Mouse (Mus musculus): Measurements from ENCODE around the gene Cald1. TPM values are rescaled to one million over a fixed set of nuclear protein-coding genes. Genes with fewer than 3 reads are reported as not detected.

The Cald1 gene
- polyA plus RNA-seq, 1 experiment from 2014 or later: 65.4 TPM

DNA sequence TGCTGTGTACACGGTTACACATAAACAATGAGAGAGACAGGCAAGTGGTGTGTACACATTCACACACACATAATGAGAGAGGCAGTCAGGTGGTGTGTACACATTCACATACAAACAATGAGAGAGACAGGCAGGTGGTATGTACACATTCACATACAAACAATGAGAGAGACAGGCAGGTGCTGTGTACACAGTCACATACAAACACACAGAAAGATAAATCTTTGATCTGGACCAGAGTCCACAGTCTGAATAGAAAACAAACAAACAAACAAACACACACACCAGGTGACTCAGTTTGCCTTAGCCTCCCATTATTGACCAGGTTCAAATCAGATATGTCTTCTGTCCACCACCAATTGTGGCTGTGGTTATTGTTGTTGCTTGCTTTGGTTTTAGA is 127.8 kb downstream of the Cald1 start:
- H3K27me3 ChIP-seq: no peaks in the 10 kb centered on the region
- WGBS: 57% methylated on average over 1 of the region's 1 CpGs
- no peak overlapping the region for H3K27ac ChIP-seq (replicated peaks)
- H3K4me2 ChIP-seq: no peak overlapping the region
- peaks cover 4% of the 10 kb centered on the region for H3K4me1 ChIP-seq (replicated peaks)
- no peak overlapping the region for H3K9ac ChIP-seq
- no peak for ATAC-seq (ENCODE audit: low FRiP score, low read depth)
- no peak overlapping the region for H3K4me3 ChIP-seq
- H3K36me3 ChIP-seq: no peaks in the 10 kb centered on the region
- no peaks in the 10 kb centered on the region for H3K9me3 ChIP-seq

DNA sequence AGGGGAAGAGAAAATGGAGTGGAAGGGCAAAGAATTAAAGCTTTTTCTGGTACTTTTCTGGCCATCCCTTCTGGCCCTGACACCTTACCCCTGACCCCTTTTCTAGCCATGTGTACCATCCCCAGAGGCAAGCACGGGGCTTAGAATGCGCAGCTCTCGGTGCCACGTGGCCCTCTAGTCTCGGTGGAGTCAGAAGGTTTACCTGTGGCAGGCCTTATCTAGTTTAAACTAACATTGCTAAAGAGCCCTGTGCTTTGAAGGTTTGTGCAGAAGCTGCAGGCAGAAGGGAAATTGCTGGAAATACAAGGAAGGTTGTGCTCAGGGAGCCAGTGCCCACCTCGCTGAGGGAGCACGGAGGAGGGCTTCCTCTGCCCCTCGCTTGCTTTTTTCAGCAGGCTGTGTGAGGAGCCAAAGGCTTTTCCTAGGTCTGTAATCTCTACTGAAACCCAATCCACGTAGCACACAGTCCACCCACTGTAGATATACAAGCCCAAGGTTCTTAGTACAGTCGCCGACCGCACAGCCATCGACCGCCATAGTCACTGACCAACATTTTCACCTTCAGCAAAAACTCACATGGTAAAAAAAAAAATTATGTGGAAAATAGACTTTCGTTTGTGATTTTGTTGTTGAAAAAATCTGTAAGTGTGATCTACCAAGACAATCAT is 129.2 kb downstream of the Cald1 start:
- no peaks in the 10 kb centered on the region for H3K9me3 ChIP-seq
- whole genome bisulfite sequencing: 90% methylated on average over 15 of the region's 15 CpGs

GRCm38 (mm10) chr6:34729449-34730151 is 131.3 kb downstream of the Cald1 start:
- Histone ChIP-seq H3K4me3 (no peak overlapping the region), H3K4me2 (no peak overlapping the region), H3K27me3 (no peaks in the 10 kb centered on the region), H3K36me3 (no peaks in the 10 kb centered on the region), H3K4me1 (replicated peaks) (peaks cover 8% of the 10 kb centered on the region), H3K9me3 (no peaks in the 10 kb centered on the region), H3K9ac (no peak overlapping the region), H3K27ac (replicated peaks) (no peak overlapping the region)
- 90% methylated on average over 8 of the region's 8 CpGs for WGBS
- ATAC-seq (ENCODE audit: low FRiP score, low read depth): no peak

More for the DNA sequence above, 129.2 kb downstream of the Cald1 start:
- H3K4me1 ChIP-seq (replicated peaks): peaks cover 8% of the 10 kb centered on the region
- H3K36me3 ChIP-seq: no peaks in the 10 kb centered on the region
- H3K4me2 ChIP-seq: no peak overlapping the region
- H3K9ac ChIP-seq: no peak overlapping the region
- no peak overlapping the region for H3K4me3 ChIP-seq
- H3K27ac ChIP-seq (replicated peaks): no peak overlapping the region
- no peaks in the 10 kb centered on the region for H3K27me3 ChIP-seq
- ATAC-seq (ENCODE audit: low FRiP score, low read depth): no peak

DNA sequence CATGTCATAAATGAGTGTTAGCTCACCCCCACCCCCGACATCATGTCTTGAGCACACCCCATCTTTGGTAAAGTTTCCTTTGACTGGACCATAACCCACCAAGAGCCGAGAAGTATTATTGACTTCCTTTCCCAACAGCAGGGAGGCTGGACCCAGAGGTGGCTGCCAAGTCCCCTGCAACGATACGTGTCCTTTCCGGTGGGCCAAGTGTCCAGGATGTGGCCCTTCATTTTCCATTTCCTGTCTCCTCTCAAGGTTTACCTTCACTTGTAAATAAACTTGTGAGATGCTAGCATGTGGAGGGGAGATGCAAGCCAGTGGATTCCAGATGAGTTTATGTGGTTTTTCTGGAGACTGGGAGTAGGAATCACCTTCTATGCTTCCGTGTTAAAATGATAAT is 132.7 kb downstream of the Cald1 start:
- Histone ChIP-seq H3K9ac (no peak overlapping the region), H3K27ac (replicated peaks) (no peak overlapping the region), H3K9me3 (no peaks in the 10 kb centered on the region), H3K36me3 (no peaks in the 10 kb centered on the region), H3K4me2 (no peak overlapping the region), H3K4me1 (replicated peaks) (peaks cover 8% of the 10 kb centered on the region), H3K4me3 (no peak overlapping the region), H3K27me3 (no peaks in the 10 kb centered on the region)
- 77% methylated on average over 6 of the region's 6 CpGs for WGBS
- no peak for ATAC-seq (ENCODE audit: low FRiP score, low read depth)

- peak overlapping the region; percentile 10; the same call in 1 of the 2 replicates for H3K4me2 ChIP-seq
- H3K27ac ChIP-seq (replicated peaks): 0 out of 2 replicates have a peak overlapping the region, but pooled peaks have one; percentile 38
- H3K27me3 ChIP-seq: no peaks in the 10 kb centered on the region
- 58% methylated on average over 9 of the region's 9 CpGs for WGBS
- H3K9ac ChIP-seq: no peak overlapping the region
- H3K9me3 ChIP-seq: no peaks in the 10 kb centered on the region
- no peak for ATAC-seq (ENCODE audit: low FRiP score, low read depth)
- H3K4me3 ChIP-seq: no peak overlapping the region
- H3K36me3 ChIP-seq: no peaks in the 10 kb centered on the region
- H3K4me1 ChIP-seq (replicated peaks): peaks cover 8% of the 10 kb centered on the region
Observed at GRCm38 (mm10) chr6:34731529-34731928, 133.2 kb downstream of the Cald1 start.

GRCm38 (mm10) chr6:34734940-34735695 is 136.8 kb downstream of the Cald1 start:
- H3K9me3 ChIP-seq: no peaks in the 10 kb centered on the region
- H3K4me3 ChIP-seq: no peak overlapping the region
- H3K36me3 ChIP-seq: no peaks in the 10 kb centered on the region
- H3K9ac ChIP-seq: no peak overlapping the region
- H3K4me1 ChIP-seq (replicated peaks): peaks cover 5% of the 10 kb centered on the region; the same call in 1 of the 2 replicates
- no peak overlapping the region for H3K27ac ChIP-seq (replicated peaks)
- WGBS: 87% methylated on average over 13 of the region's 13 CpGs
- no peak for ATAC-seq (ENCODE audit: low FRiP score, low read depth)
- no peak overlapping the region for H3K4me2 ChIP-seq
- no peaks in the 10 kb centered on the region for H3K27me3 ChIP-seq

DNA sequence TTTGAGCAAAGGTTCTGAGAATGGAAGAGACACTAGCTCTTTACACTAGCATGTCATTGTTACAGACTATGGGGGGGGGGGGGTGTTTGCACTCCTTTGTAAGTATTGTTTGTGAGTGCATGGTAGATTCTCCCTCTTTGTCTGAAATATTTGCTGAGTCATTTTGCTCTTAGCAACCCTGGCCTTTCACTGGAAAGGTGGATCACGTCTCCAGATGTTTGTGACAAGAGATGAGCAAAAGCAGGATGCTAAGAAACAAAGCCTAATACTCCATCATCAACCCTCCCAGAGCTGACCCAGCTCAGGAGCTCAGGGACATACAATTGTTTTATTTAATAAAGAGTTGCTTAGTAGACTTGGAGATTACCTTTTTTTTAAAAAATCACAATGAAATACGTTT is 138.6 kb downstream of the Cald1 start:
- Histone ChIP-seq H3K27ac (replicated peaks) (no peak overlapping the region), H3K4me3 (no peak overlapping the region), H3K9ac (no peak overlapping the region), H3K36me3 (no peaks in the 10 kb centered on the region), H3K27me3 (no peaks in the 10 kb centered on the region), H3K9me3 (no peaks in the 10 kb centered on the region), H3K4me1 (replicated peaks) (0 out of 2 replicates have a peak, but pooled peaks cover under 1% of the 10 kb centered on the region), H3K4me2 (no peak overlapping the region)
- ATAC-seq (ENCODE audit: low FRiP score, low read depth): no peak
- 54% methylated on average over 2 of the region's 2 CpGs for WGBS

DNA sequence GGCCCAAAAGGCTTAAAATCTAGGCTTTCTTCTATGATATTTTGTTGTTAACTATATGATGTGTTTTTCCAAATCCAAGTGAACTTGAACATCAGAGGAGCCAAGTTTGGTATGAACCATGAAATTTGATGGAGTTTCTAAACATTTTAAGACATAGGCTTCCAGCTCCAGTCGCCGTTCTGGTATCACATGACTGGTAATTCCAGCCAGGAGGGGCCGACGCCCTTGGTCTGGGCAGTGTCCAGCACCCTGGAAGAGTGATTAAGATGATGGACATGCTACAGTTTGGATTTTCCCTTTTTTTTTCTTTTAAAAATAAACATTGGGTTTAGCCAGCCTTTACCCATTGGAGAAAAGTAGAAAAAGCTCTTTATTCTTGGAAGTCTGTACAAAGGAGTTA is 145.6 kb downstream of the Cald1 start:
- ATAC-seq (ENCODE audit: low FRiP score, low read depth): no peak
- Histone ChIP-seq H3K4me2 (no peak overlapping the region), H3K9me3 (no peaks in the 10 kb centered on the region)

GRCm38 (mm10) chr6:34747846-34748245 is 149.5 kb downstream of the Cald1 start:
- no peaks in the 10 kb centered on the region for H3K4me1 ChIP-seq (replicated peaks)
- no peak for ATAC-seq (ENCODE audit: low FRiP score, low read depth)
- 0 out of 2 replicates have a peak, but pooled peaks cover 6% of the 10 kb centered on the region for H3K36me3 ChIP-seq
- 82% methylated on average over 6 of the region's 6 CpGs for WGBS
- H3K9ac ChIP-seq: no peak overlapping the region
- H3K27me3 ChIP-seq: no peaks in the 10 kb centered on the region
- H3K27ac ChIP-seq (replicated peaks): no peak overlapping the region
- H3K9me3 ChIP-seq: no peaks in the 10 kb centered on the region
- H3K4me3 ChIP-seq: no peak overlapping the region
- no peak overlapping the region for H3K4me2 ChIP-seq

More for the DNA sequence above, 145.6 kb downstream of the Cald1 start:
- H3K9ac ChIP-seq: no peak overlapping the region
- H3K36me3 ChIP-seq: 0 out of 2 replicates have a peak, but pooled peaks cover 6% of the 10 kb centered on the region
- H3K4me1 ChIP-seq (replicated peaks): no peaks in the 10 kb centered on the region
- H3K27me3 ChIP-seq: no peaks in the 10 kb centered on the region
- H3K27ac ChIP-seq (replicated peaks): no peak overlapping the region
- 86% methylated on average over 4 of the region's 4 CpGs for WGBS
- H3K4me3 ChIP-seq: no peak overlapping the region

DNA sequence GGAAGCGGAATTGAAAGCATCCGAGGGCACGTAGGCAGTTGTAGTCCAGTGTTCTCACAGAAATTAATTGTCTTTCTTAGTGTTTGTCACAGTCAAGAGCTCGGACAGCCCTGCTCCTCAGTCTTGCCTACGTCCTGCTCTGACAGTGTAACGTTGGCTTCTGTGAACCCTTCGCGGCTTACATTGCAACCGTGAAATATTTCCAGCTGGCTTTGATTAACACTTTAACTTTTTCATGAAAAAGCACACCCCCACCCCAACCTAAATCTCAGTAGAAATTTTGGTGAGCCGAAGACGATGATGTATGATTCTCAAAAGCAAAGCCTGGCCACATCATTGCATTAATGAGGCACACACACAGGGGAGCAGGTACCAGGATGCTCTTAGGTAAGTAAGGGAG is 150.3 kb downstream of the Cald1 start:
- no peaks in the 10 kb centered on the region for H3K9me3 ChIP-seq
- no peaks in the 10 kb centered on the region for H3K27me3 ChIP-seq
- H3K36me3 ChIP-seq: 0 out of 2 replicates have a peak, but pooled peaks cover 6% of the 10 kb centered on the region
- H3K27ac ChIP-seq (replicated peaks): no peak overlapping the region
- no peak overlapping the region for H3K4me3 ChIP-seq
- 90% methylated on average over 11 of the region's 11 CpGs for WGBS
- no peak overlapping the region for H3K9ac ChIP-seq
- ATAC-seq (ENCODE audit: low FRiP score, low read depth): no peak
- H3K4me2 ChIP-seq: no peak overlapping the region
- no peaks in the 10 kb centered on the region for H3K4me1 ChIP-seq (replicated peaks)

DNA sequence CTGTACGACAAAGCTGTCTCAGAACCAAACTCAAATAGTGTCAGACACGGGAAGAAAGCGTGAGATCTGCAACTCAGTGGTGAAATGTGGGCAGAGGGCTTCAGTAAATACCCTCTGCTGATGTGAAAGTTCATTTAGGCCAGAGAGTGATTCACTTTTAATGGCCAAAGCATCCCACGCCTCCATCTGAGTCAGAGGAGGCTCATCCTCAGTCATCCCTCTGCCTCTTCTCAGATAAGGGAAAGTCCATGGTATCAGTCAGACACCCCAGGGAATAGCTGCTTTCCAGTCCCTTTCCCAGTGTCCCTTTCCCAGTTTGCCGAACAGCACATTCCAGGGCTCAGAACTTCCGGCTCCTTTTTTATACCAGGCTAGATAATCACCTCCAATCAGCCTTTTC is 151.2 kb downstream of the Cald1 start:
- H3K9me3 ChIP-seq: no peaks in the 10 kb centered on the region
- WGBS: 86% methylated on average over 6 of the region's 6 CpGs
- no peak overlapping the region for H3K9ac ChIP-seq
- H3K4me1 ChIP-seq (replicated peaks): no peaks in the 10 kb centered on the region
- H3K27me3 ChIP-seq: no peaks in the 10 kb centered on the region
- H3K4me3 ChIP-seq: no peak overlapping the region
- H3K36me3 ChIP-seq: 0 out of 2 replicates have a peak, but pooled peaks cover 6% of the 10 kb centered on the region
- no peak overlapping the region for H3K4me2 ChIP-seq
- no peak for ATAC-seq (ENCODE audit: low FRiP score, low read depth)
- H3K27ac ChIP-seq (replicated peaks): no peak overlapping the region
